Mouse (Mus musculus) lung, adult 2 months (tissue): ENCODE measurements at regions not wholly inside any gene's neighbourhood (a gene's known extent, or its start where the extent isn't known, plus 50 kb on each side); places are given as distances from the start of the nearest gene placed in this dataset.

Experiments
- CTCF ChIP-seq: fragments of 200-500 bp; IDR thresholded peaks from 2 replicates; pipeline ENCODE4 v1.5.1; 2011; ENCODE audit warnings: mild to moderate bottlenecking, low read length, control low read depth; ENCODE audit not compliant: insufficient read depth
- POLR2A ChIP-seq: fragments of 200-500 bp; IDR thresholded peaks from 2 replicates; pipeline ENCODE4 v1.6.1; 2011; ENCODE audit warnings: low read depth, mild to moderate bottlenecking, control low read depth, low read length, borderline replicate concordance; ENCODE audit errors: extremely low read depth

DNA sequence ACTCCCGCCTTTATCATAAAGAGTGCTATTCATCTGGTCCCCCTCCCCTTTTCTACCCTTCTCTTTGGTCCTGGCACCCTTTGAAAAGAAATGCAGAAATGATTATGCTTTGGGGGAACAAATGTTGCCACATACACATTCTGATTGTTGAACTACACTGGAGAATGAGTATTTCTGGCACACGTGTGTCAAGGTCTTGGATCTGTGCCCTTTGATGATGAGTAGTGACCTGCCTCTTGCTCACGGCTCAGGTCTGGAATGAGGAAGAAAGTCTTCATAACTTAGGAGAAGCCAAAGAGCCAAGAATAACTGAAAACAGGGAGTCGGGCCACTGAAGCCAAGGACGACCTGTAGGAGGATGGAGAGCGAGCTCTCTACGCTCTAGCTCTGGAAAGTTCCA, 187.3 kb upstream of the Runx1 start:
- TF ChIP-seq CTCF (no peak), POLR2A (no peak)
